In the genomic region with DNA sequence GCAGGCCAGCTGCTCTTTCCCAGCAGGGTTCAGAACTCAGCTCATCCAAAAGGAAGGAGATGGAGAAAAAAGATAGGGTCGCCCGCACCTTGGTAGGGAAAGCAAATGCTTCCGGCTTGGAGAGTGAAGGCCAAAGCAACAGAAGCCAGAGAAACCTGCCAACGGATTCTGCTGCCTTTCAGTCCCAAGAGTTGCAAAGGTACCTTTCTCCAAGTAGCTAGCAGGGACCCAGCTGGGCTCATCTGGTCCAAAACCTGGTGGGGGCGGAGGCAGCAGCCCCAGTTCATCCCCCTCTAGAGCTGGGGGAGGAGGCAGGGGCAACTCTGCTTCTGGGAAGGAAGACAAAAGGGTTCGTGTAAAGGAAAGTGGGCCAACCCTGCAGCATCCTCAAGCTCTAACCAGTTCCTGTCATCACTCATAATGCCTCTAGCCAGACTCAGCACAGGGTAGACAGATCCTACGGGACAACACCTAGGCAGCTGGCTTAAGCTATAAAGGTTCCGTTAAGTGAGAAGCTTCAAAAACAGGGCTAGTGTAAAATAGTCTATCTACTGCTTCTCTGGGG, we compare ENCODE assay signal across 14 mouse cellular contexts. TPM values are rescaled to one million over a fixed set of nuclear protein-coding genes. Genes with fewer than 3 reads are reported as not detected.
DNase-seq lines count a peak whose midpoint lies in the region; ATAC-seq and TF ChIP-seq lines count a peak whose summit lies in the region.
"Had no signal": no experiment of that assay in that cellular context is flagged by ENCODE, and none has a peak within 500 bp of the region (broad histone marks: within the 10 kb centered on the region; RNA-seq: fewer than 3 reads in every experiment).

No protein-coding gene starts in this region.

- no peak for TF ChIP-seq CTCF in heart, adult 2 months (IDR thresholded peaks at IDR 0.05)

- H3K27ac ChIP-seq in heart, embryonic 10.5 days = 0 out of 2 replicates have a peak overlapping the region, but pooled peaks have one; percentile 69
- no peak overlapping the region for H3K27ac ChIP-seq in heart, adult 2 months
- H3K27ac ChIP-seq in midbrain, embryonic 11.5 days (ENCODE audit: low read depth, low read length) = no peak overlapping the region
- no peak overlapping the region for H3K27ac ChIP-seq in midbrain, embryonic 15.5 days
- H3K27ac ChIP-seq in limb, embryonic 12.5 days = no peak overlapping the region
- H3K27ac ChIP-seq: forebrain, embryonic 10.5 days; hindbrain, embryonic 15.5 days had no signal

- WGBS in heart, embryonic 10.5 days = 26% methylated on average over 8 of the region's 8 CpGs
- 65% methylated on average over 8 of the region's 8 CpGs for WGBS in heart, adult 2 months
- WGBS in midbrain, embryonic 11.5 days = 24% methylated on average over 8 of the region's 8 CpGs
- 23% methylated on average over 8 of the region's 8 CpGs for WGBS in midbrain, embryonic 15.5 days
- 18% methylated on average over 8 of the region's 8 CpGs for WGBS in limb, embryonic 12.5 days

- no peak for TF ChIP-seq POLR2A in heart, adult 2 months (IDR thresholded peaks at IDR 0.05; ENCODE audit: insufficient read depth, low read depth, low read length)

- no peaks in the 10 kb centered on the region for H3K79me2 ChIP-seq in heart, adult 2 months (replicated peaks; ENCODE audit: control insufficient read depth, insufficient read depth, low read length)

- intact Hi-C loops in heart, adult 2 months (cut with DNase I) = no loop called here
- intact Hi-C loops in left cerebral cortex, postnatal 36 days (cut with DNase I) = no loop called here

- no peak overlapping the region for H3K4me2 ChIP-seq in midbrain, embryonic 11.5 days
- no peak overlapping the region for H3K4me2 ChIP-seq in midbrain, embryonic 15.5 days
- H3K4me2 ChIP-seq in limb, embryonic 12.5 days = peak overlapping the region; percentile 11; the same call in 1 of the 2 replicates
- H3K4me2 ChIP-seq: hindbrain, embryonic 15.5 days had no signal

- H3K9me3 ChIP-seq in heart, embryonic 10.5 days = no peaks in the 10 kb centered on the region
- no peaks in the 10 kb centered on the region for H3K9me3 ChIP-seq in midbrain, embryonic 11.5 days (ENCODE audit: control insufficient read depth, low read length)
- H3K9me3 ChIP-seq in midbrain, embryonic 15.5 days = no peaks in the 10 kb centered on the region
- no peaks in the 10 kb centered on the region for H3K9me3 ChIP-seq in limb, embryonic 12.5 days
- H3K9me3 ChIP-seq: forebrain, embryonic 10.5 days; hindbrain, embryonic 15.5 days had no signal

- peaks cover 83% of the 10 kb centered on the region for H3K27me3 ChIP-seq in heart, embryonic 10.5 days (ENCODE audit: insufficient read depth, poor library complexity, severe bottlenecking)
- no peaks in the 10 kb centered on the region for H3K27me3 ChIP-seq in heart, adult 2 months (ENCODE audit: control insufficient read depth, insufficient read depth, low read length)
- H3K27me3 ChIP-seq in midbrain, embryonic 11.5 days (ENCODE audit: control insufficient read depth, insufficient read depth, low read length) = peaks cover 83% of the 10 kb centered on the region
- peaks cover 83% of the 10 kb centered on the region for H3K27me3 ChIP-seq in midbrain, embryonic 15.5 days (replicated peaks)
- H3K27me3 ChIP-seq in limb, embryonic 12.5 days = peaks cover 99% of the 10 kb centered on the region

- ATAC-seq in midbrain, embryonic 11.5 days (ENCODE audit: low FRiP score) = no peak
- no peak for ATAC-seq in midbrain, embryonic 15.5 days (replicated peaks)
- ATAC-seq in limb, embryonic 12.5 days (ENCODE audit: insufficient number of reproducible peaks, insufficient read depth, low FRiP score, low TSS enrichment, low read depth) = no peak

- no peak overlapping the region for H3K4me3 ChIP-seq in heart, embryonic 10.5 days
- no peak overlapping the region for H3K4me3 ChIP-seq in heart, adult 2 months
- no peak overlapping the region for H3K4me3 ChIP-seq in midbrain, embryonic 11.5 days (ENCODE audit: low read depth, low read length)
- H3K4me3 ChIP-seq in midbrain, embryonic 15.5 days = no peak overlapping the region
- no peak overlapping the region for H3K4me3 ChIP-seq in limb, embryonic 12.5 days (replicated peaks)
- H3K4me3 ChIP-seq: hindbrain, embryonic 15.5 days; myocyte had no signal

- no peak overlapping the region for H3K9ac ChIP-seq in heart, adult 2 months (ENCODE audit: low read depth, low read length)
- no peak overlapping the region for H3K9ac ChIP-seq in midbrain, embryonic 11.5 days (ENCODE audit: low read length)
- no peak overlapping the region for H3K9ac ChIP-seq in midbrain, embryonic 15.5 days
- no peak overlapping the region for H3K9ac ChIP-seq in limb, embryonic 12.5 days (replicated peaks)
- H3K9ac ChIP-seq: hindbrain, embryonic 15.5 days had no signal

- TF ChIP-seq EP300 in heart, adult 2 months (IDR thresholded peaks at IDR 0.05; ENCODE audit: insufficient read depth, low read depth, low read length) = no peak

- no peak for DNase-seq in heart, embryonic 10.5 days (ENCODE audit: low spot score)
- no peak for DNase-seq in heart, adult 2 months
- DNase-seq in midbrain, embryonic 11.5 days (ENCODE audit: low spot score, missing footprints) = peak; percentile 86
- peak; percentile 64 to 83 for DNase-seq in thymus, postnatal 36 days
- no peak for DNase-seq in left cerebral cortex, postnatal 36 days (ENCODE audit: low spot score in 2 of 2)
- DNase-seq in cerebellum, postnatal 14 days = no peak
- DNase-seq: gastrocnemius, postnatal 25 days; kidney, adult 9 months; right cerebral cortex, adult 18-20 months had no signal

- H3K4me1 ChIP-seq in heart, embryonic 10.5 days = peaks cover 86% of the 10 kb centered on the region
- peaks cover 35% of the 10 kb centered on the region for H3K4me1 ChIP-seq in heart, adult 2 months (ENCODE audit: control insufficient read depth, insufficient read depth, low read length)
- H3K4me1 ChIP-seq in midbrain, embryonic 11.5 days (ENCODE audit: control insufficient read depth, insufficient read depth, low read length) = peaks cover 16% of the 10 kb centered on the region
- H3K4me1 ChIP-seq in midbrain, embryonic 15.5 days = peaks cover 28% of the 10 kb centered on the region
- peaks cover 61% of the 10 kb centered on the region for H3K4me1 ChIP-seq in limb, embryonic 12.5 days (replicated peaks)

- peaks cover 17% of the 10 kb centered on the region; the same call in 1 of the 2 replicates for H3K36me3 ChIP-seq in heart, embryonic 10.5 days
- peaks cover 6% of the 10 kb centered on the region; the same call in 1 of the 2 replicates for H3K36me3 ChIP-seq in heart, adult 2 months (ENCODE audit: control insufficient read depth, insufficient read depth, low read length)
- no peaks in the 10 kb centered on the region for H3K36me3 ChIP-seq in midbrain, embryonic 11.5 days (ENCODE audit: control insufficient read depth, insufficient read depth, low read length)
- H3K36me3 ChIP-seq in midbrain, embryonic 15.5 days (replicated peaks) = no peaks in the 10 kb centered on the region
- no peaks in the 10 kb centered on the region for H3K36me3 ChIP-seq in limb, embryonic 12.5 days
- H3K36me3 ChIP-seq: forebrain, embryonic 10.5 days; hindbrain, embryonic 15.5 days had no signal

RNA-seq across cellular contexts. Expression of a gene that starts 3.9 kb away (rescaled TPM):
- 43.2 and 60.8 TPM in 2 replicates for polyA plus RNA-seq in heart, embryonic 10.5 days (2016; fragmentation: Nextera tagmentation; extraction: Ambion mirVana)
- total RNA-seq in heart, adult 2 months (2021) = 10 to 100 TPM; 19.0 to 24.4 TPM
- polyA plus RNA-seq in heart, adult 2 months (2012; rRNA removed) = 10.2 and 12.4 TPM in 2 replicates
- 4.9 and 5.6 TPM in 2 replicates for polyA plus RNA-seq in midbrain, embryonic 11.5 days (2014; fragmentation: Nextera tagmentation; extraction: Ambion mirVana)
- 2.8 and 3.6 TPM in 2 replicates for polyA plus RNA-seq in midbrain, embryonic 15.5 days (2015; fragmentation: Nextera tagmentation; extraction: Ambion mirVana)
- polyA plus RNA-seq in limb, embryonic 12.5 days (2016; fragmentation: Nextera tagmentation; extraction: Ambion mirVana) = 10.1 and 10.2 TPM in 2 replicates
- total RNA-seq in left cerebral cortex, postnatal 36 days (2021) = 1 to 10 TPM; 3.1 to 3.9 TPM

RNA-seq across cellular contexts. Expression of a gene that starts 8.8 kb away (rescaled TPM):
- 0.31 and 0.42 TPM in 2 replicates for polyA plus RNA-seq in heart, embryonic 10.5 days (2016; fragmentation: Nextera tagmentation; extraction: Ambion mirVana)
- 100 to 1,000 TPM; 181 to 206 TPM for total RNA-seq in heart, adult 2 months (2021)
- polyA plus RNA-seq in heart, adult 2 months (2012; rRNA removed) = 193 and 244 TPM in 2 replicates
- polyA plus RNA-seq in midbrain, embryonic 11.5 days (2014; fragmentation: Nextera tagmentation; extraction: Ambion mirVana) = not detected in 2 replicates
- polyA plus RNA-seq in midbrain, embryonic 15.5 days (2015; fragmentation: Nextera tagmentation; extraction: Ambion mirVana) = not detected in 2 replicates
- not detected in 2 replicates for polyA plus RNA-seq in limb, embryonic 12.5 days (2016; fragmentation: Nextera tagmentation; extraction: Ambion mirVana)
- 10 to 100 TPM; 70.8 to 84.6 TPM for total RNA-seq in left cerebral cortex, postnatal 36 days (2021)
- polyA plus RNA-seq: forebrain, embryonic 10.5 days had no signal

RNA-seq across cellular contexts. Expression of a gene that starts 9.2 kb away (rescaled TPM):
- 26.6 and 32.4 TPM in 2 replicates for polyA plus RNA-seq in heart, embryonic 10.5 days (2016; fragmentation: Nextera tagmentation; extraction: Ambion mirVana)
- 10 to 100 TPM in 1 of 2 experiments, 1 to 10 TPM in 1; 7.9 to 11.4 TPM for total RNA-seq in heart, adult 2 months (2021)
- 16.3 and 23.2 TPM in 2 replicates for polyA plus RNA-seq in heart, adult 2 months (2012; rRNA removed)
- polyA plus RNA-seq in midbrain, embryonic 11.5 days (2014; fragmentation: Nextera tagmentation; extraction: Ambion mirVana) = 1.2 and 2.1 TPM in 2 replicates
- polyA plus RNA-seq in midbrain, embryonic 15.5 days (2015; fragmentation: Nextera tagmentation; extraction: Ambion mirVana) = 2.0 and 2.9 TPM in 2 replicates
- polyA plus RNA-seq in limb, embryonic 12.5 days (2016; fragmentation: Nextera tagmentation; extraction: Ambion mirVana) = 3.8 and 4.5 TPM in 2 replicates
- 1 to 10 TPM; 5.1 to 5.3 TPM for total RNA-seq in left cerebral cortex, postnatal 36 days (2021)

Comparison
In these comparisons a context has a peak if more than half of its experiments do, and no peak if none do; other contexts are left out.
1. RNA of a gene that starts 8.8 kb away (polyA plus RNA-seq): 193 to 244 TPM in heart, adult 2 months; 0.31 to 0.42 TPM in heart, embryonic 10.5 days, not detected in midbrain, embryonic 15.5 days, not detected in limb, embryonic 12.5 days and not detected in midbrain, embryonic 11.5 days; every median in the first group is over 100 times any median in the second.
2. DNase-seq: peak in midbrain, embryonic 11.5 days (single experiment) and thymus, postnatal 36 days (2 of 2); none in heart, embryonic 10.5 days (single experiment), heart, adult 2 months (0 of 2), left cerebral cortex, postnatal 36 days (0 of 2) and cerebellum, postnatal 14 days (0 of 2).